Mouse (Mus musculus): Measurements from ENCODE around the gene Sec14l2.

- TF ChIP-seq GATA1 (IDR thresholded peaks at IDR 0.05; ENCODE audit: borderline replicate concordance, low read length) (no peak), FLI1 (IDR thresholded peaks at IDR 0.05; ENCODE audit: low read length) (no peak)
Measured at GRCm38 (mm10) chr11:4060866-4061575, 62.2 kb downstream of the Sec14l2 start.
